Mouse (Mus musculus) frontal cortex, adult (tissue): ENCODE measurements around the gene Prpf19.

Source experiments
- ATAC-seq: cut with Nextera tagmentation; 2 replicates; pipeline ENCODE4 v1.9.2; 2017; ENCODE audit warnings: mild to moderate bottlenecking, moderate library complexity, mixed read lengths; ENCODE audit not compliant: low TSS enrichment

Prpf19 gene

DNA sequence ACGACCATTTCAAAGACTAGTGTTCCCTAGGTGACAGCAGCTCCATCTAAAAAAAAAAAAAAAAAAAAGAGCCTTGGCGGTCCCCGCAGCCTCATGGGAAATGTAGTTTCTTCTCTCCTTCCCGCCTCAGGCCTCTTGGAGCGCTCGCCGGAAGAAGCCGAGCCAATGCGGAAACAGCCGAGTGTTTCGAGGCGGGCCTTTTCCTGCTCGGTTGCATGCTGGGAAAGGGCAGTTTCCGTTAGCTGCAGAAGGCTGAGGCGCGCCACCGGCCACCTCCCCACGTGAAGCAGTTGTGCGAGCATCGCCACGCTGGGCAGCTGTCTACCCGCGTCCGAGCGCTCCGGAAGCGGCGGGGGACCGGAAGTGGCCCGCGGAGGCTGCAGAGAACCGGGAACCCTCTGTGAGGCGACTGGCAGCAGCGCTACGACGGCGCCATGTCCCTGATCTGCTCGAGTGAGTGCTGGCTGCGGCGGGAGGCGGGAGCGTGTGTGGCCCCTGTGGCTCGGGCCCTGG, at the start of gene Prpf19:
Prpf19 (plus strand) TSS at position 216 of the 513 bp plus-strand sequence.
- peak; percentile 95 for ATAC-seq

DNA sequence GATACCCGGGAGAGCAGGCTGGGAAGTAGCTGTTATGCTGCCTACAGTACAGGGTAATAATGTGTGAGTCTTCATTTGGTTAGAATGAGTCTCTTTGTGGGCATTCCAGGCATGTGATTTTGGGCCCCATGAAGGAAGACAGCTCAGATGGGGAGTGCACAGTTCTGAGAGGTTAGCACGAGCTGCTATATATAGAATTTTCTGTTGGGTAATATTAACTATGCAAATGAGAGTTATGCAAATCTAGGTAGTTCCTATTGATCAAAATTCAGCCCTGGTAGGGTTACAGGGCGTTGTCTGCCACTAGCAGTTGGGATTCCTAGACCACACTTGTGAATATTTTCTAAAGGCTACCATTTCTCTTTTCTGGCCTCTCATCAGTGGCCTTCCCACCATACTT, 49.6 kb upstream of the Prpf19 start:
- no peak for ATAC-seq

GRCm38 (mm10) chr19:10846150-10846549, 48.9 kb upstream of the Prpf19 start:
- no peak for ATAC-seq

DNA sequence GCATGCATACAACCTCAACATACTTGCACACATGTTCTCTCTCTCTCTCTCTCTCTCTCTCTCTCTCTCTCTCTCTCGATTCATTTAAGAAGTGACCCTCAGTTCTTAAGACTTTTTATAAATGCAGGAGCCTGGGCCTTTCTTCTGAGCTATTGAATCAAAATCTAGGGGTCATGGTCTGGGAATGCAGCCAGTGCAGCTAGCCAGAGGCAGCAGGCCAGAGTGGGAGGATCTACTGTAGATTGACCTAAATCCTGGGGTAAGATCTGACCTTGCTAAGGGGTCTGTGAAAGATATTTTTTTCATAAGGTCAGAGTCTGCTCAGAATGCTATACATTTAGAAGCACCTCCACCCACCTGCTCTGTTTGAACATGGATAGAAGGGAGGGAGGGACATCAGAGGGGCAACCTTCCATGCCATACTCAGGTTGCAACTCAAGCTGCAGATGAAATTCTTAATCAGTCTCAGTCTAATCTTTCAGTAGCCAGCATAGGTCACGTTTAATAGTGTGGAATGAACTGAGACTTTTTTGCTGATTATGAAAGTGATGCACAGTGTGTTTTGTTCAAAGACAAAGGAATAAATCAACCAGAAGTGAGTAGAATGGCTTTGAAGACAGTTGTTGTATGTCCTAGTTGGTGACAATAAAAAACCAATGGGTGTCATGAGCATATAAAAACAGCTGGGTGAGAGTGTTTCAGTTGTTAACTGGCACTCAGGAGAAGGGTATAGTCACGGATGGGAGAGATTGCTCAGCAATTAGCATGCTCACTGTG, 47.5 kb upstream of the Prpf19 start:
- no peak for ATAC-seq

- no peak for ATAC-seq
Observed at GRCm38 (mm10) chr19:10855422-10855821, 39.6 kb upstream of the Prpf19 start.

- ATAC-seq, result peak; percentile 45
Observed at GRCm38 (mm10) chr19:10856520-10856919, 38.5 kb upstream of the Prpf19 start.

DNA sequence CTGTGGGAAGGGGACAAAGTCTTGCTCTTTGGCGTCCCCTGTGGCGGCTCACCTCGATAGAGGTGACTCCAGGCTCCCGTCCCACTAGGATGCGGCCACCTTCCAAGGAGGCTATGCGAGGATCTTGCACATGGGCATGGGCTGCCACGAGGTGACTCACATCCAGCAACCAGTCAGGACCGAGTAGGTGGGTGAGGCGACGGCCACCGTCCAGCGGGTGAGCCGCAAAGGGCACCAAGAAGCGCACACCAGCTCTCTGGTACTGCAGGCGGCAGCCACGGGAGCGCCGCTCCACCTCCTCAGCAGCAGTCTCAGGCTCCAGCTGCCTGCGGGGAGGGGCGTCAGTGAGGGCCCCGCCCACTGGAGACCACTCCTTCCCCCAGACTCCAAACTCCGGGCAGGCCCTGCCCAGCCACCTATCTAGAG, 34.9 kb upstream of the Prpf19 start:
- peak; percentile 29; the same call in 1 of the 2 replicates for ATAC-seq

DNA sequence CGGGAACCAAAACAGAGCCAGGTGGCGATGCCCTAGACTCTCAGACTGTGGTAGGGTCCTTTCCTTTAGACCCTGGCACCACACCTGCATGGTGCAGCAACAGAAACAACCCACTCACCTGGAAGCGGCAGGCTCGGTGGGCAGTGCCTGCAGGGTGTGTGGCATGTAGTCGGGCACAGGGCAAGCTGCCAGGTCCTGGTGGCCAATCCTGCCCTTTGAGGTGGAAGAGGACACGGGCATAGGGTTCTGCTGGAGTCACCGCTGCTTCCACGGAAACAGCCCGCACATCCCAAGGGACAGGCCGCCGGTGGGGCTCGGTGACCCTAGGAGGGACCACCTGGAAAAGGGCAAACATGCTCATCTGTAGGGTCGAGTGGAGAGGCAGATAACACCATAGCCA, 28.7 kb upstream of the Prpf19 start:
- ATAC-seq, result no peak

DNA sequence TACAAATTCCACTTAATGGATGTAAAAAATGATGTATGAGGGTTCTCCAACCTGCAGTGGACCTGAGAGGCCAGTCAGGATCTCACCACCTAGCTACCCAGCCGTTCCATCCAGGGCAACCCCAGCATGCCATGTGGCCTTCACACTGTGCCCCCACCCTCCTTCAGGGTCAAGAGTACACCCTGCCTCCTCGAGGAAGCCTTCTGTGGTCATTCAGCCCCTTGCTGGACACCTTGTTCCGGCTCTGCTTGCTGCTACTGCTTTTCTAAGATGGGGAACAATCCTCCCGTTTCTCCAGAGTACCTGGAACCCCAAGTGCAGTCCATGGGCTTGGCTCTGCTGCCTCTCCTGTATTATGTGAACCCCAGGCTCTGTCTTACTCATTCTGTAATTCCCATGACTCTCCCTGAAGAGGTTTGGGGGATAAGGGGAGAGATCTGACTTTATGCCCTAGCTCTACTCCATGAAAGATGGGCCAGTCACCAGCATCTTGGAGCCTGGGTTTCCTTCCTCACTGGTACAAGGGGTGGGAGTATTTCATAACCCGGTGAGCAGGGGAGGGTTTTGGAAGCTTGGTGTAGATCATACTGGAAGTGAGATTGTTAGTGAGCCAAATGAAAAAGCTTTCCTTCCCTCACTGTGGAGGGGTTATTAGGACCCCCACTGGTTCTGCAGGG, 26.9 kb upstream of the Prpf19 start:
- peak; percentile 63; the same call in 1 of the 2 replicates for ATAC-seq

- ATAC-seq, result peak; percentile 21
Observed at GRCm38 (mm10) chr19:10868623-10869141, 26.3 kb upstream of the Prpf19 start.

DNA sequence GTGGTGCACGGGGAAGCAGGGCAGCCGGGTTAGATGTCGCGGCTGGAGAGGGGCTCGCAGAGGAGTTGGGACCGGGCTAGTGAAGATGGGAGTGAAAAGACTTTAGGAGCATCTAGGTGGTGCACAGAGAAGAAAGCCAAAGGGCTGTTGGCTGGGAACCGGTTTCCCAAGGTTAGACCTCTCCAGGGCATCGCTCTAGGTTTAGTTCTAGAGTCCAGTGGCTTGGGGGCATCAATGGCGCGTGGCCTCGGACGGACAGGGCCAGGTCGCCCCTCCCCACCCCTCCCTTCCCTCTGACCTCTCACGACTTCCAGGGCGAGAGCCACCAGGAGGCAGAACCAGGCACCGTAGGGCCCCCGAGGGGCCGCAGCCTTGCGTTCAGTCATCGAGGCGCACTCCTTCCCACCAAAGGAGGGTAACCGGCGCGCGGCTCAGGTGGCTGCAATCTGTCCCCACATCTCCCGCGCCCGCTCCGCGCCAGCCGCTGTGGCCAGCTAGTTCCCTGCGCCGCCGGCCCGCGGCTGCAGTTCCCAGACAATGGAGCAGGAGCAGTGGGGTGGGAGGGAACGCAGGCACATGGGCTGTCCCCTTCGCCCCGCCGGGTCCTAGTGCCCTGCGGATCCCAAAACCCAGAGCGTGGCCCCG, 25.7 kb upstream of the Prpf19 start:
- ATAC-seq, result peak; percentile 93

DNA sequence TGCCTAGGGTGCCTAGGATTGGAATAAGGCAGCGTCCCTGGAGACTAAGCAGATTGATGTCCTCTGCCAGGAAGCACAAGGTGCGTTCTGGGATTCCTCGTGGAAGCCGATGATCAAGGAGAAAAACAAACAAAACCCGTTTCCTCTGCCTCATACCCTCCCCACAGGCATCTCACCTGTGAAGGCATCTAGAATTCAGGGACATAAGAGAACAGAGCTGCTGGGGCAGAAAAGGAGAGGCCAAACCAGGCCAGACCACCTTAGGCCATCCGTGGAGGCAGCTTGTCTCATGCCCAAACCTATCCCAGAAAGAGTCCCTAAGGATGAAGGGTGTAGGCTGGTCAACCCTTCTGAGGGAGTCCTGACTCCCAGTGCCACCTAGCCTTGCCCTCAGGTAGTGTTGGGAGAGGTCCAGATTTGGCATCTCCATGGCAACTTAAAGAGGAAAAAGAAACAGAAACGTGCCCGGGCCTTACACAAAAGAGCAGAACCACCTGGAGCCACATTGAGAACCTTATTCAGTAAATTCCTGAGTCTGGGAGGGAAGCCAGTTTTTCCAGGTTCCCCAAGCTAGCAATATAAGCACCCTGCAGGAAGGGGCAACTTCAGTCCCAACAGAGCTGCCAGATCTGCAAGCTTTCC, 25.0 kb upstream of the Prpf19 start, which contains the start of gene Tmem132a:
Tmem132a (minus strand) TSS at position 55 of the 642 bp plus-strand sequence.
- ATAC-seq, result peak; percentile 3; the same call in 1 of the 2 replicates

DNA sequence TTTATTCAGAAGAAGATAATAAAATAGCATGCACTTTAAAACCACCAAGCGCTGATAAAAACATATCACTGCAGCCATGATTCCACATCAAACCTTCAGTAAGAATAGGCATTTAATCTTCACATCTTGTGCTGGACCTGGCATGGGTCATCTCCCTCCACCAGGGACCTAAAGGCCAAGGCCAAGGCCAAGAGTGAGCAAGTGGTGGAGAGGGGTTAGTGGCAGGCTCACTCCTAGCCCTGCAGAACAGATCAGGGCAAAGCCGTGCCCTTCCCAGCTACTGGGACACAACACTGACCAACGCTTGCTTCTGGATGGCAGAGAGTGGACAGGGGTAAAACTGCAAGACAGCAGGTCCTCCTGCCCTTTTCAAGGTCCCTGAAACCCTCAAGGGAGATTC, 24.4 kb upstream of the Prpf19 start:
- no peak for ATAC-seq

- ATAC-seq, result no peak
Observed at GRCm38 (mm10) chr19:10871328-10871961, 23.6 kb upstream of the Prpf19 start.

DNA sequence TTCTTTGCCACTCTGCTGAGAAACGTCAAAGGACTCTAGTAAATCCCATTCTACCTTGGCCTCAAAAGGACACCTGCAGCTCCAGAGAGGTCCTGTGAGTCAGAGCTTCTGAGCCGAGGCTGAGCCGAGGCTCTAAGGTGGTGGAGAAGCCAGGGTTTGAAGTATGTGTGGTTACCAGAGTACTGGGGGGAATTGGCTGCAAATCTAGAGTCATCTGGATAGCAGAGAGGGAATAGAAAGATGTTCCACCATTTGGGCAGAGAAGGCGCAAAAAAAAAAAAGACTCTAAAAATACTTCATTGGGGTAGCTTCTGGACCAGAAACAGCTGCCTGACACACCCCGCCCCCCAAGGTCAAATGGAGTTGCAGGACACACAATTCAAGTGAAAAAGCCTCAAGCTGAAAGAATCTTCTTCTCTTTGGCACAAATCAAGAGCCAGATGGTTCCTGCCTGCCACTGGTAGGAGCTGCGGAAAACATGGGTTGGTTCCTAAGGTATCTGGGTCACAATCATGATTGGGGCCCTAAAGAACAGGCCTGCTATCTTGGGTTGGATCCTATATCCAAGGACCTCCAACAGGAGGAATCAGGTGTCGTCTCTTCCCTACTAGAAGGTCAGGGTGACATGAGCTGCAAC, 16.7 kb upstream of the Prpf19 start:
- no peak for ATAC-seq

GRCm38 (mm10) chr19:10880085-10880974, 14.7 kb upstream of the Prpf19 start:
- ATAC-seq, result no peak

GRCm38 (mm10) chr19:10880975-10881425, 14.0 kb upstream of the Prpf19 start:
- ATAC-seq, result peak; percentile 5; the same call in 1 of the 2 replicates

- peak; percentile 87 for ATAC-seq
Observed at GRCm38 (mm10) chr19:10881426-10882154, 13.4 kb upstream of the Prpf19 start, which contains the start of gene Tmem109. Gene Tmem109, minus strand, starts transcription at chr19:10882001.

DNA sequence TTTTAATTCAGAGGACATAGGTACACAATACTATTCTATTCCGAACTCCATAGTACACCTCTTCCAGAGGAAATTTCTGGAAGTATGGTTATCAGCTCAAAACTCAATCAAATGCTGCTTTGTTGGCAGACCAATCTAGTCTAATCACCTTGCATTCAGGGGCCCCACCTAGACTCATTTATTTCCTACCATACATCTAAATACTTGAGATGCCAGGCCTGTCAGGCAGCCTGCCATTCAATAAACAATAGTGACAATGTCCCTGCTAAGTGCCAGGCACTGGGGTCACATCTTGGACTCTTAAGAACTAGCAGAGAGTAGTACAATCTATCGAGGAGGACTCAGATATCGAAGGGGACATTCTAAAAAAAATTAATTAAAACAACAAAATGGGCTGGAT, 2.8 kb upstream of the Prpf19 start:
- ATAC-seq, result no peak
